Mouse (Mus musculus) kidney, embryonic 14.5 days (tissue): Measurements from ENCODE around the gene Man1a2. TPM values are rescaled to one million over a fixed set of nuclear protein-coding genes. Genes with fewer than 3 reads are reported as not detected.

Source experiments
- ATAC-seq: fragments of 200-750 bp; cut with Nextera tagmentation; 2 replicates; pipeline ENCODE4 v1.8.0; 2017; ENCODE audit warnings: moderate number of reproducible peaks, mild to moderate bottlenecking, moderate TSS enrichment, moderate library complexity; ENCODE audit not compliant: low FRiP score, low TSS enrichment
- H3K27ac ChIP-seq: fragments of 300-500 bp; sonication (generic); 2 replicates; pipeline ENCODE4 v1.5.1; 2014; ENCODE audit warnings: low read depth, mild to moderate bottlenecking, low read length, moderate library complexity, mixed read lengths
- H3K27me3 ChIP-seq: fragments of 300-500 bp; sonication (generic); 2 replicates; pipeline ENCODE4 v1.6.1; 2014; ENCODE audit warnings: mild to moderate bottlenecking, low read length; ENCODE audit not compliant: control insufficient read depth, insufficient read depth
- H3K36me3 ChIP-seq: fragments of 300-500 bp; sonication (generic); 2 replicates; pipeline ENCODE4 v1.6.1; 2014; ENCODE audit warnings: low read length, mixed read lengths; ENCODE audit not compliant: control insufficient read depth, insufficient read depth
- H3K4me1 ChIP-seq: fragments of 300-500 bp; sonication (generic); 2 replicates; pipeline ENCODE4 v1.6.1; 2014; ENCODE audit warnings: low read length, mixed read lengths; ENCODE audit not compliant: control insufficient read depth, insufficient read depth
- H3K4me2 ChIP-seq: fragments of 300-500 bp; sonication (generic); replicated peaks from 2 replicates; pipeline ENCODE4 v1.6.1; 2014; ENCODE audit warnings: low read depth, mild to moderate bottlenecking, low read length
- H3K4me3 ChIP-seq: fragments of 300-500 bp; sonication (generic); 2 replicates; pipeline ENCODE4 v1.5.1; 2014; ENCODE audit warnings: mild to moderate bottlenecking, low read length
- H3K9ac ChIP-seq: fragments of 300-500 bp; sonication (generic); 2 replicates; pipeline ENCODE4 v1.6.1; 2014; ENCODE audit warnings: low read depth, mild to moderate bottlenecking, low read length, moderate library complexity
- H3K9me3 ChIP-seq: fragments of 300-500 bp; sonication (generic); 2 replicates; pipeline ENCODE4 v1.6.1; 2016; ENCODE audit warnings: low read length; ENCODE audit not compliant: control insufficient read depth
- whole genome bisulfite sequencing: fragments of 180-500 bp; shearing (Covaris S2); extraction: QIAGEN DNeasy Blood & Tissue Kit; methylation state at CpG from one replicate; pipeline ENCODE4 v1.1.7; 2014; 5-methylcytosine and 5-hydroxymethylcytosine counted together
- polyA plus RNA-seq: library from polyadenylated mRNA; unstranded; fragments of >200 nt; fragmentation: Nextera tagmentation; extraction: Ambion mirVana; gene quantifications from 2 replicates; pipeline ENCODE4 v1.2.1, GENCODE M21; 2014

Gene Man1a2
- polyA plus RNA-seq, 1 experiment from 2014 or later = 102 TPM

GRCm38 (mm10) chr3:100715367-100715766 lies 30.1 kb upstream of the Man1a2 start:
- 0 out of 2 replicates have a peak, but pooled peaks cover 10% of the 10 kb centered on the region for H3K4me1 ChIP-seq
- H3K27me3 ChIP-seq = no peaks in the 10 kb centered on the region
- no peaks in the 10 kb centered on the region for H3K9me3 ChIP-seq
- no peak overlapping the region for H3K4me2 ChIP-seq
- H3K4me3 ChIP-seq = no peak overlapping the region
- no peaks in the 10 kb centered on the region for H3K36me3 ChIP-seq
- no peak for ATAC-seq
- H3K27ac ChIP-seq = no peak overlapping the region
- no peak overlapping the region for H3K9ac ChIP-seq
- WGBS = 79% methylated on average over 4 of the region's 4 CpGs

- Histone ChIP-seq H3K27ac (no peak overlapping the region), H3K4me1 (peaks cover 10% of the 10 kb centered on the region; the same call in 1 of the 2 replicates), H3K9ac (no peak overlapping the region), H3K36me3 (no peaks in the 10 kb centered on the region), H3K9me3 (no peaks in the 10 kb centered on the region), H3K4me2 (no peak overlapping the region), H3K4me3 (no peak overlapping the region), H3K27me3 (no peaks in the 10 kb centered on the region)
- WGBS = 43% methylated on average over 11 of the region's 11 CpGs
- ATAC-seq = peak; percentile 75
Observed at GRCm38 (mm10) chr3:100713142-100714005, 28.1 kb upstream of the Man1a2 start.

- Histone ChIP-seq H3K9me3 (no peaks in the 10 kb centered on the region), H3K4me3 (no peak overlapping the region), H3K4me2 (no peak overlapping the region), H3K9ac (no peak overlapping the region), H3K27me3 (no peaks in the 10 kb centered on the region), H3K4me1 (peaks cover 14% of the 10 kb centered on the region), H3K36me3 (no peaks in the 10 kb centered on the region), H3K27ac (no peak overlapping the region)
- 63% methylated on average over 7 of the region's 7 CpGs for WGBS
- ATAC-seq = no peak
Observed at GRCm38 (mm10) chr3:100712140-100712539, 26.8 kb upstream of the Man1a2 start.

GRCm38 (mm10) chr3:100711486-100711885 lies 26.2 kb upstream of the Man1a2 start:
- H3K9me3 ChIP-seq = no peaks in the 10 kb centered on the region
- ATAC-seq = 0 out of 2 replicates have a peak, but pooled peaks have one; percentile 25
- peaks cover 14% of the 10 kb centered on the region for H3K4me1 ChIP-seq
- no peak overlapping the region for H3K9ac ChIP-seq
- no peak overlapping the region for H3K4me3 ChIP-seq
- WGBS = 6% methylated on average over 4 of the region's 4 CpGs
- no peak overlapping the region for H3K4me2 ChIP-seq
- H3K36me3 ChIP-seq = no peaks in the 10 kb centered on the region
- no peaks in the 10 kb centered on the region for H3K27me3 ChIP-seq
- H3K27ac ChIP-seq = no peak overlapping the region

GRCm38 (mm10) chr3:100707117-100707516 lies 21.8 kb upstream of the Man1a2 start:
- Histone ChIP-seq H3K27ac (no peak overlapping the region), H3K4me2 (no peak overlapping the region), H3K27me3 (no peaks in the 10 kb centered on the region), H3K4me3 (no peak overlapping the region), H3K9me3 (no peaks in the 10 kb centered on the region), H3K9ac (no peak overlapping the region), H3K36me3 (no peaks in the 10 kb centered on the region), H3K4me1 (peaks cover 22% of the 10 kb centered on the region)
- WGBS = 78% methylated on average over 4 of the region's 4 CpGs
- no peak for ATAC-seq

- Histone ChIP-seq H3K4me2 (peak overlapping the region; percentile 13; the same call in 1 of the 2 replicates), H3K9ac (no peak overlapping the region; the same call in 1 of the 2 replicates), H3K36me3 (no peaks in the 10 kb centered on the region), H3K27ac (0 out of 2 replicates have a peak overlapping the region, but pooled peaks have one; percentile 6), H3K4me1 (peaks cover 16% of the 10 kb centered on the region), H3K4me3 (no peak overlapping the region), H3K9me3 (no peaks in the 10 kb centered on the region), H3K27me3 (no peaks in the 10 kb centered on the region)
- ATAC-seq = peak; percentile 55; the same call in 1 of the 2 replicates
- WGBS = 31% methylated on average over 11 of the region's 11 CpGs
Observed at GRCm38 (mm10) chr3:100705128-100705667, 19.9 kb upstream of the Man1a2 start.

GRCm38 (mm10) chr3:100703847-100704644 lies 18.7 kb upstream of the Man1a2 start:
- peak; percentile 71; the same call in 1 of the 2 replicates for ATAC-seq
- 58% methylated on average over 22 of the region's 22 CpGs for WGBS
- no peak overlapping the region for H3K4me3 ChIP-seq
- H3K9me3 ChIP-seq = no peaks in the 10 kb centered on the region
- H3K4me2 ChIP-seq = no peak overlapping the region
- H3K9ac ChIP-seq = no peak overlapping the region
- H3K27me3 ChIP-seq = no peaks in the 10 kb centered on the region
- H3K4me1 ChIP-seq = peaks cover 16% of the 10 kb centered on the region
- no peaks in the 10 kb centered on the region for H3K36me3 ChIP-seq
- no peak overlapping the region for H3K27ac ChIP-seq

GRCm38 (mm10) chr3:100702875-100703846 lies 17.9 kb upstream of the Man1a2 start:
- H3K4me1 ChIP-seq = peaks cover 13% of the 10 kb centered on the region
- H3K36me3 ChIP-seq = no peaks in the 10 kb centered on the region
- H3K9me3 ChIP-seq = no peaks in the 10 kb centered on the region
- no peak overlapping the region for H3K4me3 ChIP-seq
- no peak overlapping the region for H3K9ac ChIP-seq
- peak overlapping the region; percentile 2; the same call in 1 of the 2 replicates for H3K27ac ChIP-seq
- ATAC-seq = no peak
- no peaks in the 10 kb centered on the region for H3K27me3 ChIP-seq
- WGBS = 46% methylated on average over 15 of the region's 15 CpGs
- no peak overlapping the region for H3K4me2 ChIP-seq
